Mouse (Mus musculus) spleen, adult 18-20 months (tissue): ENCODE data around the gene Gm4881.
A peak's percentile ranks its signal among the peaks of the same experiment; 100 is the strongest.
"Not testable (repeated sequence)": the region's sequence is repeated elsewhere in the genome, so short reads cannot be mapped to it uniquely, and the experiment has no call there.

Experiments
- DNase-seq, 2 experiments: peaks; one replicate each; pipeline ENCODE4 v3.0.0; 2022; ENCODE audit warnings: mixed read lengths in 2 of 2

The Gm4881 gene

DNA sequence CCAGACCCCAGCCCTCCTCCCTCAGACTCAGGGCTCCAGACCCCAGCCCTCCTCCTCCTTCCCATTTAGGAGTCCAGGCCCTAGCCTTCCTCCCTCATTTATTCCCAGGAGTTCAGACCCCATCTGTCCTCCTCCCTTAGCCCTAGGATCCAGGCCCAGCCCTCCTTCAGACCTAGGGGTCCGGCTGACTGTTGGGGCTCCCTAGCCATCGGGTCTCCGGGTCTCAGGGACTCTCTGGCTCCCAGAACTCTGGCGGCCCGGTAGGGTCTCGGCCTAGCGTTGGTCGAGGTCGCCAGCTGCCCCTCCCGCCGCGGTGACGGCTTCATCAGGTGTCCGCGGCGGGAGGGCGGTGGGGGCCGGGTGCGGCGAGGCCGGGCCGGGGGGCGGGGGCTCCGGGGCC lies 9.7 kb upstream of the Gm4881 start:
- no peak for DNase-seq

GRCm38 (mm10) chr7:24949958-24950623 lies 5.8 kb upstream of the Gm4881 start:
- peak; percentile 65 to 85 for DNase-seq

DNA sequence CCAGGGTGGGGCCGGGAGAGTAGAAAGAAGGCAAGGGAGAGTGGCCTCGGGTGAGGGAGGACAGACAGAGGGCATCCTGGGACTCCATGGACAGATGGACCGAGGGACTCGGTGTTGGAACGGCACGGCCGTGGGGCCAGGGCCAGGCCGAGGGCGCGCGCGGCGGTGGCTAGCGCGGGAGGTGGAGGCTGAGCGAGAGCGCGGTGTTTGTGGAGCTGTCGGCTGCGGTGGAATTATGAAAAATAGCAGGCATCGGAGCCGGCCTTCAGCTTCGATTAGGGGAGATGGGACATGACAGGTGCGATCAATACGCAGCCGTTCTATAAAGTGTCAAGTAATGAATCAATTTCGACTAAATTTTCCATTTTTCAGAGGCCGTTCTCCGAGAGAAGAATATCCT lies 4.5 kb upstream of the Gm4881 start:
- DNase-seq = no peak

- no peak for DNase-seq
These were observed 3.2 kb upstream of the Gm4881 start for GRCm38 (mm10) chr7:24947316-24948048.

DNA sequence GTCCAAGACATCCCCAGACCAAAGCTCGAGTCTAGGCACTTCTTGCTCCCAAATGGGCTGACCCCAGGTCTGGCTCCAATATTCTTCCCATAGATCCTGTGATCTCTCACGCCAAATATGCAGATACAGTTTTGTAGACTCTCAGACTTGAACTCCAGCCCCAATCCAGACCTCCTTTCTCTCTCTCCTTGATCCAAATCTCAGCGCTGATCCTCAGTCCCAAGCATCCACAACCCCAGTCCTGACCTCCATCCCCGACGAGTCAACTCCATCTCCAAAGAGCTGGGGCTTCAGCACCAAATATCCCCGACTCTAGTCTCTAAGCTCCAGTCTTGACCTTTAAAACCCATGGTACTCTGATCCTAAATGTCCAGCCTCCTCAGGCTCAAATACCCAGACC lies 653 bp downstream of the Gm4881 start:
- no peak for DNase-seq

GRCm38 (mm10) chr7:24931651-24932050 lies 12.6 kb downstream of the Gm4881 start:
- DNase-seq = no peak

GRCm38 (mm10) chr7:24930475-24930874 lies 13.8 kb downstream of the Gm4881 start:
- DNase-seq = no peak

DNA sequence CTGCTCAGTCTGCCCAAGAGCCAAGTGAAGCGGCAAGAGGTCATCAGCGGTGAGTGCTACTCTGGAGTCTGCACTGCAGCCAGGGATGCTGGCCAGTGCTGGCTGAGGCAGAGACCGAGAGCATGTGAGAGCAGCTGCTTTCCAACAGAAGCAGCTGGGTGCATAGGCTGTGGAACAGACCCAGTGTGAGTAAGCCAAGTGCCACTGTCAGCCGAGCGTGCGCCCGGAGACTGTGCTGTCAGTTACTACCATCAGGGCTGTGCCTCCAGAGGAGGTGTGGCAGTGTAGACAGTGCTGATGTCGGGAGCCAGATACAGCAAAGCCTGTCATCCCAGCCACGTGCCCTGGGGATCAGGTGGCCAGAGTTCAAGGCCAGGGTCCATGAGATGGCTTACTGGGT lies 24.6 kb downstream of the Gm4881 start:
- no peak for DNase-seq

- no peak for DNase-seq
These were observed 25.5 kb downstream of the Gm4881 start for GRCm38 (mm10) chr7:24918763-24919323.

DNA sequence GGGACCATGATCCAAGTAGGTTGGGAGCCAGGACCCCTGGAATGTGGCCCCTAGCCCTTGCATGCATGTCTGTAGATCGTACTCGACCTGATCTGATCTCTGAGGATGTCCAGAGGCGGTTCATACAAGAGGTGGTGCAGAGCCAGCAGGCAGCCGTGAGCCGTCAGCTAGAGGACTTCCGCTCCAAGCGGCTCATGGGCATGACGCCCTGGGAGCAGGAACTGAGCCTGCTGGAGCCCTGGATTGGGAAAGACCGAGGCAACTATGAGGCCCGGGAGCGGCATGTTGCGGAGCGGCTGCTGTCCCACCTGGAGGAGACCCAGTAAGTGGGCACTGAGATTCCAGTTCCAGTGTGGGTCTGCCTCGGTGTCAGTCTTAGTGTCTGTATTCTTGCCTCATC lies 31.8 kb downstream of the Gm4881 start:
- no peak for DNase-seq

DNA sequence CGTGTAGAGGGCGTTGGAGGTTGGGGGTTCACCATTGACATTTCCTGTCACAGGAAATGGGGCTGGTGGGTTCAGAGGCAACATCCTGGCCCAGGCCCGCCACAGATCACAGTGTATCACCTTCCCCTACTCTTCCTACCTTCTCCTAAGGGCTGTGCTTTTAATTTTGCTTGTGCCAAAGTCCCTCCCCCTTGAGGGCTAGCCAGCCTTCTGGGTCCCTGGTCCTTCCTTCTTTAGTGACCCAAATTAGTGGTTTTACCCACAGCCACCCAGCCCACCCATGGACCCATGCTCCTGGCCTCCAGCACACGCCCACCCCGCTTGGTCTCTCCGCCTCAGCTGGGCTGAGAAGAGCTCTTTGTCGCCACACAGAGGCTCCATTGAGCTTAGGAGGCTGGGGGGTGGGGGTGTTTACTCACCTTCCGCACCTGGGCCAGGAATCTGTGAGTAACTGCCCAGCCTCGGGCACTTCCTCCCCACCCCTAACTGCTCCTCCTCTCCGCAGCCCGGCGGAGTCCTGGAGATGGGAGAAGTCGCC lies 37.0 kb downstream of the Gm4881 start:
- DNase-seq = peak; percentile 63 to 66

- no peak for DNase-seq
These were observed 37.7 kb downstream of the Gm4881 start for GRCm38 (mm10) chr7:24906551-24906950.

DNA sequence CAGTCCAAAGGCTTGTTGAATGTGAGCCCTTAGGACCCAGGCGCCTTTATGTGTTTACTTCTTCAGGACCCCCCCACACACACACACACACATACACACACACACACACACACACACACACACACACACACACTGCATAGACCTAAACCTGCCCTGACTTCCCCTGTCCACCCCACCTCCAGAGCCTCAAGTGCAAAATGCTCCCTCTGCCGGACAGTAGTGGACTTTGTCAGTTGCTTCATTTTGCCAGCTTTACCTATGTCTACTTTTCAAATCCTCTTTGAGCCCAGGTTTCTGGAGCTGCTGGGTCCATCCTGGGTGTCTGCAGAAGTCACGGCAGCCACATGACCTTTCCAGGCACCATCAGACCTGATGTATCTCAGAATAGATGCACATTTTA lies 39.4 kb downstream of the Gm4881 start:
- DNase-seq = peak; percentile 55 to 67

- DNase-seq = peak; percentile 95 to 98
These were observed 40.2 kb downstream of the Gm4881 start for GRCm38 (mm10) chr7:24904070-24904483.

DNA sequence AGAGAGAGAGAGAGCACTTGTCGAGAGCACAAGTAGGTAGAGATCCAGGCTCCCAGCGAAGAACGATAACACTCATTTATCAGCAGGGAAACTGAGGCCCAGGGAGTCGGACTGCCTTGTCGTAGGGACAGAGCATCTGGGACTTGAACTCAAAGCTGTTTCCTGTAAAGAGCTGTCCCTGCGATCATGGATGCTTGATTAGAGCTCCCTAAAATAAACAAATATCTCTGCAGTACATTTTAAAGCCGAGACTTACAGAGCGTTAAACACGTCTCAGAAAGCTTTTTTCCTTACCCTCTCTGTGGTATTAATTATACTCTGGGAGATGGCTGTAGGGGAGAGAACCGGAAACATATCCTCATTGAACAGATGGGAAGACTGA lies 40.9 kb downstream of the Gm4881 start:
- no peak for DNase-seq

DNA sequence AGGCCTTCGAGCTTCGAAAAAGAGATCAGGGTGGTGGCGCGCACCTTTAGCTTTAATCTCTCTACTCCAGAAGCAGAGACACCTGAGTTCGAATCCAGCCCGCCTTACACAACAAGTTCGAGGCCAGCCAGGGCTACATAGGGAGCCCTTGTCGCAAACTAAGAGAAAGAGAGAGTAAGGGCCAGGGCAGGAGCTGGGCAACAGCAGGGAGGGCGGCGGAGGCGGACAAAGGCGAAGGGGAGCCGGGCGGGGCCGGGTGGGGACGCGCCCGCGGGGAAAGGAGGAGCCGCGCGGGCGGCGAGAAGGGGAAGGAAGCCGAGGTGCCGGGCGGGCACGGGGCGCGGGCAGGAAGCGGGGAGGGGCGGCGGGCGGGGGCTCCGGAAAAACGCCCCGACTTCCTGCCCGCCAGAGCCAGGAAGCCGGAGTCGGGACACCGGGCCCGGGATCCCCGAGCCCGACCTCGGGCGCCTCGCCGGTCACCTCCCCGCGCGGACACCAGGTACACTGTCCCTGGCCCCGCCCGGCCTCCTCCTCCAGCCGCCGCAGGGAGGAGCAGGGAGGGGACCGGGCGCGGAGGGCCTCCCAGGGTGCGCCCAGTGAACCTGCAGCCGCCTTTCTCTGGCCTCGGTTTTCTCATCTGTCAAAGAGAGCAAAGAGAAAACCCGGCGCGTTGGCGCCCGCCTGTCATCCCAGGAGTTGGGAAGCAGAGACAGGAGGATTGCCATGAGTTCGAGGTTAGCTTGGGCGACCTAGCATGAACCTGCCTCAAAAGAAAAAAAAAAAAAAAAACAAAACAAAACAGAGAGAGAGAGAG lies 41.5 kb downstream of the Gm4881 start, which contains the start of gene Arhgef1:
TSS of gene Arhgef1 (plus strand) at position 283 of the 814 bp plus-strand sequence.
- peak; percentile 80 to 81 for DNase-seq

DNA sequence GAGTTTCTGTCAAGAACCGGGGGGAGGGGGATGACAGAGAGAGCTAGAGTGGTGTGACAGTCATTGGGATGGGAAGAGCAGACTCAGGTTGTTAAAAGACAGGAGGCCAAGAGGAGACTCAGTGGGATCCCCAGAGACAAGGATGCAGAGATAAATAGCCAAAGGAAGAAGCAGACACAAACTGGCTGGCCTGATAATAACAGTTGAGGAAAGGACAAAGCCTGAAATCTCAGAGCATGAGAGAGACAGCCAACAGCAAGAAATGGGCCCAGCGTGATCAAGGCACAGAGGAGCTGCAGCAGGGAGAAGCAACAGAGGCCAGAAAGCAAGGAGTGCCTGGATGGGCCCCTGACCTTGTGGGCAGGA lies 42.0 kb downstream of the Gm4881 start:
- no peak for DNase-seq

DNA sequence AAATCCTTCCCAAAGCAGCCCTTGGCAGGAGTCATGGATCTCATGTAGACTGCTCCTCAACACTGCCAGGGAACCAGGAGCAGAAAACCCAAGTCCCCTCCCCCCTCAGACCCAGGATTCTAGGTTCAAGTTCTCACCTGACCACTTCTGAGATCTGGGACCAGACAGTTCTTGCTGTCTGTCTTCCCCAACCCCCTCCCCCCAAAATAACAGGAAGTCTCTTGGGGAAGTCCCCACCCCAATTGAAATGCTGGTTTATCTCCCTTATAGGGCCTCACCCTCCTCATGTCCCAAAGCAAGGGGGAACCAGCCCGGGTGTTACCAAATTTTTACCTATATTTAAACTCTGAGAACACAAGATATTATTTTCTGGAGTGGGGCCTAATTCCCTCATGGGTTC lies 42.5 kb downstream of the Gm4881 start:
- DNase-seq = peak; percentile 42 to 51

- no peak for DNase-seq
These were observed 43.2 kb downstream of the Gm4881 start for GRCm38 (mm10) chr7:24901114-24901513.

- peak in 1 of 2 experiments; percentile 18 for DNase-seq
These were observed 46.3 kb downstream of the Gm4881 start for GRCm38 (mm10) chr7:24897959-24898358.

DNA sequence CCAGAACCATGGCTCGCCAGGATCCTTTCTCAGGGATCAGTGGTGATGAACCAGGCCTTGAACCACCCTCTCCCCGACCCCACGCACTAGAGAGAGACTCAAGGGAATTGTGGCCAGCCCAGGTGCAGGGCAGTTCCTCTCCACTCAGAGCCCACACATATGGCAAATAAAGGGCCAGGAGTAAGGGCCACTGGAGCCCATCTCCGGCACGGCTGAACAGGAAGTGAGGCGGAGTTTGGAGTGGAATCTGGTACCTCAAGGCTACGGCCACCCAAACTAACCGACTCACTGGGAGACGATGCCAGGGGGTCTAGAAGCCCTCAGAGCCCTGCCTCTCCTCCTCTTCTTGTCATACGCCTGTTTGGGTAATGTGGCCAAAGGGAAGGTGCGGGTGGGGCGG lies 47.1 kb downstream of the Gm4881 start, which contains the start of gene Cd79a:
TSS of gene Cd79a (plus strand) at position 158 of the 400 bp plus-strand sequence.
- DNase-seq = peak; percentile 71 to 85

DNA sequence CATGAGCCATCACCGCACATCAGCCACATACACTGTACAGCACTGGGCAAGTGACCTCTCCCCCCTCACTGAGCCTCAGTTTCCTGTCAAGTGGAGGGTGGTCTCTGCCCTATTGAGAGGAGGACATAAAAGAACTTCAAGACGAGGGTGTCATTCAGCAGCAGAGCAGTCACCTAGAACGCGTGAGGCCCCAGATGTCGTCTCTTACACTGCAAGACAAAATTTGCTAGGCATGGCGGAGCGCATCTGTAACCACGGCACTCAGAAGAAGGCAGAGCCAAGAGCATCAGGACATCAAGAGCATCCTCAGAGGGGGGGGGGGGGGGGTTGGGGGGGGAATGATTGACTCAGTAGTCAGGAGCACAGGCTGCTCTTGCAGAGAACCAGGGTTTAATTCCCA lies 48.0 kb downstream of the Gm4881 start:
- DNase-seq = peak in 1 of 2 experiments; percentile 46

- DNase-seq = not testable (repeated sequence)
These were observed 48.5 kb downstream of the Gm4881 start for GRCm38 (mm10) chr7:24895749-24896148.
